19 mouse cellular contexts compared by ENCODE assay signal in the genomic region with DNA sequence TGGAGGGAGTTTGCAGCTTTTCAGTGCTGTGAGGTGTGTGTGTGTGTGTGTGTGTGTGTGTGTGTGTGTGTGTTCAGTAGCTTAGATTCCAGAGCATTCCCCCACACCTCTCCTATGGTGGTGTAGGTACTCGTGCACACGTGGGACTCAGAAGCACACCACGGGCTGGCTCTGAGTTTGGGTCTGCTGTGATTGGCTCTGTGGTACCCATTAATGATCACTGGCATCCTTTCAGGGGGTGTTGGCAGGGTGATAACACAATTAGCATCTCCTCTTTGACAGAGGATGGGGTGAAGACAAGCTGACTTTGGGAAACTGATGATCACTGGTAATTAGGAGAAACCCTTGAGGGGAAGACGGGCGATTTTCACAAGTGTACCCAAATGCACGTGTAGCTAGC.
"Had no signal": no experiment of that assay in that cellular context is flagged by ENCODE, and none has a peak within 500 bp of the region (broad histone marks: within the 10 kb centered on the region; RNA-seq: fewer than 3 reads in every experiment).

No protein-coding gene starts in this region.

- H3K4me2 ChIP-seq: liver, embryonic 13.5 days; midbrain, embryonic 12.5 days; neural tube, embryonic 13.5 days; stomach, embryonic 15.5 days had no signal

- H3K4me3 ChIP-seq: left cerebral cortex, adult 2 months; liver, embryonic 13.5 days; midbrain, embryonic 12.5 days; myocyte; neural tube, embryonic 13.5 days; stomach, embryonic 15.5 days had no signal

- H3K4me1 ChIP-seq: liver, embryonic 13.5 days; midbrain, embryonic 12.5 days; stomach, embryonic 15.5 days had no signal

- H3K9me3 ChIP-seq: liver, embryonic 13.5 days; midbrain, embryonic 12.5 days; neural tube, embryonic 13.5 days; stomach, embryonic 15.5 days had no signal

- H3K36me3 ChIP-seq: liver, embryonic 13.5 days; midbrain, embryonic 12.5 days; neural tube, embryonic 13.5 days; stomach, embryonic 15.5 days had no signal

- ATAC-seq: intestine, embryonic 16.5 days; midbrain, embryonic 16.5 days had no signal

- DNase-seq: kidney, postnatal 25 days; liver, embryonic 13.5 days; lung, adult 2 months; lung, postnatal 14 days; lung, postnatal 4 days; retina, postnatal 1 day; right cerebral cortex, postnatal 25 days; spleen, adult 18-20 months; thymus, adult 2 months; thymus, postnatal 14 days; thymus, postnatal 4 days had no signal

- H3K9ac ChIP-seq: liver, embryonic 13.5 days; midbrain, embryonic 12.5 days; neural tube, embryonic 13.5 days; stomach, embryonic 15.5 days had no signal

- H3K27ac ChIP-seq: kidney, postnatal 0 days; left cerebral cortex, adult 2 months; liver, embryonic 13.5 days; midbrain, embryonic 12.5 days; stomach, embryonic 15.5 days had no signal

- H3K27me3 ChIP-seq: liver, embryonic 13.5 days; midbrain, embryonic 12.5 days; neural tube, embryonic 13.5 days; stomach, embryonic 15.5 days had no signal
